Mouse (Mus musculus) midbrain, embryonic 12.5 days (tissue): ENCODE measurements at regions not wholly inside any gene's neighbourhood (a gene's known extent, or its start where the extent isn't known, plus 50 kb on each side); places are given as distances from the start of the nearest gene placed in this dataset.

Source experiments
- ATAC-seq: fragments of 200-750 bp; cut with Nextera tagmentation; 2 replicates; pipeline ENCODE4 v1.8.0; 2017; ENCODE audit warnings: low read depth, moderate TSS enrichment, moderate library complexity; ENCODE audit not compliant: low FRiP score
- H3K27ac ChIP-seq: fragments of 300-500 bp; sonication (generic); replicated peaks from 2 replicates; pipeline ENCODE4 v1.5.1; 2016; ENCODE audit warnings: mild to moderate bottlenecking
- H3K27me3 ChIP-seq: fragments of 300-500 bp; sonication (generic); 2 replicates; pipeline ENCODE4 v1.6.1; 2016; ENCODE audit warnings: mild to moderate bottlenecking
- H3K36me3 ChIP-seq: fragments of 300-500 bp; sonication (generic); 2 replicates; pipeline ENCODE4 v1.6.1; 2016
- H3K4me1 ChIP-seq: fragments of 300-500 bp; sonication (generic); 2 replicates; pipeline ENCODE4 v1.6.1; 2016
- H3K4me2 ChIP-seq: fragments of 300-500 bp; sonication (generic); replicated peaks from 2 replicates; pipeline ENCODE4 v1.6.1; 2016; ENCODE audit warnings: mild to moderate bottlenecking, moderate library complexity
- H3K4me3 ChIP-seq: fragments of 300-500 bp; sonication (generic); 2 replicates; pipeline ENCODE4 v1.5.1; 2016; ENCODE audit warnings: mild to moderate bottlenecking
- H3K9ac ChIP-seq: fragments of 300-500 bp; sonication (generic); replicated peaks from 2 replicates; pipeline ENCODE4 v1.6.1; 2016; ENCODE audit warnings: mild to moderate bottlenecking, moderate library complexity
- H3K9me3 ChIP-seq: fragments of 300-500 bp; sonication (generic); 2 replicates; pipeline ENCODE4 v1.6.1; 2016; ENCODE audit warnings: mild to moderate bottlenecking
- WGBS: fragments of 180-500 bp; shearing (Covaris S2); methylation state at CpG from one replicate; pipeline ENCODE4 v1.1.7; 2016; 5-methylcytosine and 5-hydroxymethylcytosine counted together

DNA sequence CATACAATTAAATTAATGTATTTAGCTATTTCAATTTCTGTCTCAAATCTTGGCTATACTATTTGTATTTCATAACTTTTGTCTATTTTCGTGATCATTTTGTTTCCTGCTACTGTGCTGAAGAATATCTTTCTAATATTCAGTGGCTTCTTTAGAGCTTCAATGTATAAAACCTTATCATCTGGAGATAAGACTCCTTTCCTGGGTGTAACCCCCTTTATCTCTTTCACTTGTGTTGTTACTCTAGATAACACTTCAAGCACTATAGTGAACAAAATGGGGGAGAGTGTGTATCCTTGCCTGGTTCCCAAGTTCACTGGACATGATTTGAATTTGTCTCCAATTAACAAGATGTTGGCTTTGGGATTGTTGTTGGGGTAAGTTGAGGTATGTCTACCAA is 341.5 kb downstream of the 1700017N19Rik start:
- H3K4me3 ChIP-seq = no peak overlapping the region
- 88% methylated on average over 1 of the region's 1 CpGs for WGBS

GRCm38 (mm10) chr10:100958371-100958770 is 368.1 kb downstream of the 1700017N19Rik start:
- H3K36me3 ChIP-seq = no peaks in the 10 kb centered on the region
- no peak for ATAC-seq
- no peak overlapping the region for H3K9ac ChIP-seq
- H3K4me2 ChIP-seq = no peak overlapping the region
- no peaks in the 10 kb centered on the region for H3K4me1 ChIP-seq
- WGBS = 86% methylated on average over 9 of the region's 9 CpGs
- no peaks in the 10 kb centered on the region for H3K27me3 ChIP-seq
- no peaks in the 10 kb centered on the region for H3K9me3 ChIP-seq
- H3K27ac ChIP-seq = no peak overlapping the region
- H3K4me3 ChIP-seq = no peak overlapping the region

More for the DNA sequence above, 341.5 kb downstream of the 1700017N19Rik start:
- no peak overlapping the region for H3K9ac ChIP-seq
- H3K27ac ChIP-seq = no peak overlapping the region
- no peak for ATAC-seq
- no peak overlapping the region for H3K4me2 ChIP-seq
- no peaks in the 10 kb centered on the region for H3K4me1 ChIP-seq
- H3K27me3 ChIP-seq = no peaks in the 10 kb centered on the region
- no peaks in the 10 kb centered on the region for H3K36me3 ChIP-seq
- H3K9me3 ChIP-seq = no peaks in the 10 kb centered on the region

- ATAC-seq = no peak
- Histone ChIP-seq H3K4me1 (no peaks in the 10 kb centered on the region), H3K4me3 (no peak overlapping the region), H3K36me3 (no peaks in the 10 kb centered on the region), H3K27ac (no peak overlapping the region), H3K9ac (no peak overlapping the region), H3K27me3 (no peaks in the 10 kb centered on the region), H3K4me2 (no peak overlapping the region), H3K9me3 (no peaks in the 10 kb centered on the region)
- 82% methylated on average over 2 of the region's 2 CpGs for WGBS
Measured at GRCm38 (mm10) chr10:101003469-101003868, 413.2 kb downstream of the 1700017N19Rik start.

DNA sequence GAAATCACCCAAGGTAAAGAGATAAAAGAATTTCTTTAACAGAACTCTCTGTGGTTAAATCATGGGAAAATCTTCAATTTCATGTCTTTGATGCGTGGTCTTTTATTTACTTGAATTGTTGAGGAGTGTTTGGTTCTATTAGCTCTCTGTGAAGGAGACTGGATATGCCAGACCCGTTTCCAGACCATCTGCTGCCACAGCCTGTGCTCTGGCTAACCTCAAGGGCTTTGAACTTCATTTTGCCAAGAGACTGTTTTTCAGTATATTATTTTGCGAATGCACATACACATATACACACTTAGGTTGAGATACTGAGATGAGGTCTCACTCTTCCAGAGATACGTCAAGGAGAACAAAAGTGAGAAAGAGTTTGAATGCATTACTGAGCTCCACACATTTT is 414.4 kb downstream of the 1700017N19Rik start:
- no peak for ATAC-seq
- Histone ChIP-seq H3K9me3 (no peaks in the 10 kb centered on the region), H3K9ac (no peak overlapping the region), H3K36me3 (no peaks in the 10 kb centered on the region), H3K4me1 (no peaks in the 10 kb centered on the region), H3K27ac (no peak overlapping the region), H3K27me3 (no peaks in the 10 kb centered on the region), H3K4me2 (no peak overlapping the region), H3K4me3 (no peak overlapping the region)
- 81% methylated on average over 4 of the region's 4 CpGs for WGBS

GRCm38 (mm10) chr10:101015416-101015815 is 425.1 kb downstream of the 1700017N19Rik start:
- H3K27ac ChIP-seq = no peak overlapping the region
- no peak overlapping the region for H3K9ac ChIP-seq
- no peak for ATAC-seq
- H3K4me2 ChIP-seq = no peak overlapping the region
- H3K4me1 ChIP-seq = no peaks in the 10 kb centered on the region
- 79% methylated on average over 1 of the region's 1 CpGs for WGBS
- no peaks in the 10 kb centered on the region for H3K27me3 ChIP-seq
- H3K36me3 ChIP-seq = no peaks in the 10 kb centered on the region
- no peaks in the 10 kb centered on the region for H3K9me3 ChIP-seq
- H3K4me3 ChIP-seq = no peak overlapping the region

DNA sequence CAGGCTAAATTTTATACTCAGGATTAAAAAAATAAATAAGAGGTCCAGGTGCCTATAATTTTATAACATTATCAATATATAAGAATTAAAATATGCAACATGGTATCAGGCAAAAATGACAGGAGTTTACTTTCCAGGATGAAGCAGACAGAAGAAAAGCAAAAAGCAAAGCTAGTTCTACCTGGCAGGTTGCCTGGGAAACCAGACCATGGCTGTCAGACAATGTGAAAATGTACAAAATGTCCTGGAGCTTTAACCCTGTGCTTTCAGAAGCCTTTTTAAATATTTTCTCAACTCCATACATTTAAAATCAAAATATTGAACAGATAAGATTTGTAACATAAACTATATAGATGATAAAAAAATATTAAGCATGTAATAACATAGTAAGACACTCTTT is 448.3 kb downstream of the 1700017N19Rik start:
- Histone ChIP-seq H3K36me3 (no peaks in the 10 kb centered on the region), H3K27me3 (no peaks in the 10 kb centered on the region), H3K9me3 (no peaks in the 10 kb centered on the region), H3K4me2 (no peak overlapping the region), H3K4me3 (no peak overlapping the region), H3K27ac (no peak overlapping the region), H3K9ac (no peak overlapping the region), H3K4me1 (no peaks in the 10 kb centered on the region)
- ATAC-seq = no peak

- no peak overlapping the region for H3K4me3 ChIP-seq
- WGBS = 97% methylated on average over 1 of the region's 1 CpGs
- ATAC-seq = no peak
- H3K9me3 ChIP-seq = no peaks in the 10 kb centered on the region
- H3K9ac ChIP-seq = no peak overlapping the region
- no peak overlapping the region for H3K4me2 ChIP-seq
- H3K27ac ChIP-seq = no peak overlapping the region
- H3K27me3 ChIP-seq = no peaks in the 10 kb centered on the region
- H3K36me3 ChIP-seq = no peaks in the 10 kb centered on the region
- H3K4me1 ChIP-seq = no peaks in the 10 kb centered on the region
Measured at GRCm38 (mm10) chr10:101039034-101039433, 448.8 kb downstream of the 1700017N19Rik start.
